Mouse (Mus musculus): ENCODE results near the gene Dnah10.
"Not testable (repeated sequence)": the region's sequence is repeated elsewhere in the genome, so short reads cannot be mapped to it uniquely, and the experiment has no call there.

Gene Dnah10

GRCm38 (mm10) chr5:124724997-124725396 lies at the start of gene Dnah10:
Gene Dnah10 (plus strand): TSS chr5:124725085.
- DNase-seq (ENCODE audit: low spot score in 2 of 2), result peak; percentile 36 to 52

- DNase-seq (ENCODE audit: low spot score in 2 of 2), result no peak
These were observed 11.1 kb upstream of the Dnah10 start for GRCm38 (mm10) chr5:124713741-124714140.

- DNase-seq (ENCODE audit: low spot score in 2 of 2), result no peak
These were observed 9.8 kb upstream of the Dnah10 start for GRCm38 (mm10) chr5:124715135-124715534.

GRCm38 (mm10) chr5:124717969-124718368 lies 6.9 kb upstream of the Dnah10 start:
- peak in 1 of 2 experiments; percentile 14 for DNase-seq (ENCODE audit: low spot score in 2 of 2)

- DNase-seq (ENCODE audit: low spot score in 2 of 2), result no peak
These were observed 6.5 kb upstream of the Dnah10 start for GRCm38 (mm10) chr5:124718396-124718795.

GRCm38 (mm10) chr5:124723125-124723524 lies 1.8 kb upstream of the Dnah10 start:
- no peak for DNase-seq (ENCODE audit: low spot score in 2 of 2)

GRCm38 (mm10) chr5:124729662-124730206 lies 4.8 kb downstream of the Dnah10 start:
- DNase-seq (ENCODE audit: low spot score in 2 of 2), result no peak

- DNase-seq (ENCODE audit: low spot score in 2 of 2), result no peak
These were observed 9.1 kb downstream of the Dnah10 start for GRCm38 (mm10) chr5:124733961-124734360.

- DNase-seq (ENCODE audit: low spot score in 2 of 2), result no peak
These were observed 17.2 kb downstream of the Dnah10 start for GRCm38 (mm10) chr5:124741898-124742599.

GRCm38 (mm10) chr5:124743841-124744240 lies 19.0 kb downstream of the Dnah10 start:
- no peak for DNase-seq (ENCODE audit: low spot score in 2 of 2)

GRCm38 (mm10) chr5:124746220-124746619 lies 21.3 kb downstream of the Dnah10 start:
- DNase-seq (ENCODE audit: low spot score in 2 of 2), result no peak

- DNase-seq (ENCODE audit: low spot score in 2 of 2), result no peak
These were observed 23.4 kb downstream of the Dnah10 start for GRCm38 (mm10) chr5:124748296-124748695.

- no peak for DNase-seq (ENCODE audit: low spot score in 2 of 2)
These were observed 26.8 kb downstream of the Dnah10 start for GRCm38 (mm10) chr5:124751656-124752055.

- no peak for DNase-seq (ENCODE audit: low spot score in 2 of 2)
These were observed 36.1 kb downstream of the Dnah10 start for GRCm38 (mm10) chr5:124761011-124761410.

GRCm38 (mm10) chr5:124761787-124762186 lies 36.9 kb downstream of the Dnah10 start:
- no peak for DNase-seq (ENCODE audit: low spot score in 2 of 2)

GRCm38 (mm10) chr5:124774552-124774951 lies 49.7 kb downstream of the Dnah10 start:
- DNase-seq (ENCODE audit: low spot score in 2 of 2), result no peak

GRCm38 (mm10) chr5:124776289-124776688 lies 51.4 kb downstream of the Dnah10 start:
- DNase-seq (ENCODE audit: low spot score in 2 of 2), result not testable (repeated sequence)

- DNase-seq (ENCODE audit: low spot score in 2 of 2), result peak; percentile 11 to 15
These were observed 52.4 kb downstream of the Dnah10 start for GRCm38 (mm10) chr5:124777178-124777709.

GRCm38 (mm10) chr5:124779926-124780325 lies 55.0 kb downstream of the Dnah10 start:
- DNase-seq (ENCODE audit: low spot score in 2 of 2), result no peak

- DNase-seq (ENCODE audit: low spot score in 2 of 2), result no peak
These were observed 56.8 kb downstream of the Dnah10 start for GRCm38 (mm10) chr5:124781696-124782095.

GRCm38 (mm10) chr5:124785650-124786049 lies 60.8 kb downstream of the Dnah10 start:
- no peak for DNase-seq (ENCODE audit: low spot score in 2 of 2)

GRCm38 (mm10) chr5:124792112-124792511 lies 67.2 kb downstream of the Dnah10 start:
- no peak for DNase-seq (ENCODE audit: low spot score in 2 of 2)

- DNase-seq (ENCODE audit: low spot score in 2 of 2), result peak; percentile 62 to 68
These were observed 85.0 kb downstream of the Dnah10 start for GRCm38 (mm10) chr5:124809708-124810366.
